In genomic region chr2:166433655-166434333, GRCm38 (mm10) we compare ENCODE assay signal across 8 mouse cellular contexts.
DNase-seq lines count a peak whose midpoint lies in the region; ATAC-seq and TF ChIP-seq lines count a peak whose summit lies in the region.

No protein-coding gene starts in this region.

- no peaks in the 10 kb centered on the region for H3K27me3 ChIP-seq in midbrain, postnatal 0 days (ENCODE audit: insufficient read depth, low read length)

- H3K27ac ChIP-seq in midbrain, postnatal 0 days (ENCODE audit: low read depth, low read length), result 0 out of 2 replicates have a peak overlapping the region, but pooled peaks have one; percentile 4

- H3K4me2 ChIP-seq in midbrain, postnatal 0 days (ENCODE audit: low read depth, low read length, poor library complexity, severe bottlenecking), result no peak overlapping the region

- TF ChIP-seq CTCF in midbrain, postnatal 0 days (IDR thresholded peaks at IDR 0.05), result no peak

- 41% methylated on average over 15 of the region's 15 CpGs for WGBS in midbrain, postnatal 0 days

- no peak overlapping the region for H3K9ac ChIP-seq in midbrain, postnatal 0 days (replicated peaks; ENCODE audit: low read length, poor library complexity, severe bottlenecking)

- H3K9me3 ChIP-seq in midbrain, postnatal 0 days (ENCODE audit: low read length), result no peaks in the 10 kb centered on the region

- H3K4me1 ChIP-seq in midbrain, postnatal 0 days (ENCODE audit: insufficient read depth, low read length), result peaks cover 5% of the 10 kb centered on the region; the same call in 1 of the 2 replicates

- DNase-seq in kidney, postnatal 4 days, result peak; percentile 41 to 59
- DNase-seq in kidney, adult 9 months, result no peak
- DNase-seq in cerebellum, postnatal 14 days, result peak; percentile 76 to 82
- peak; percentile 30 to 63 for DNase-seq in gastrocnemius, postnatal 4 days (ENCODE audit: low spot score in 2 of 2)
- peak; percentile 65 for DNase-seq in left cerebral cortex, adult 11 months (ENCODE audit: low spot score)
- peak; percentile 83 for DNase-seq in midbrain, postnatal 0 days (ENCODE audit: low spot score)
- DNase-seq in yolk sac, embryonic 10.5 days (ENCODE audit: low spot score), result peak; percentile 54
- DNase-seq in thymus, postnatal 25 days, result no peak

- H3K36me3 ChIP-seq in midbrain, postnatal 0 days (ENCODE audit: insufficient read depth, low read length), result no peaks in the 10 kb centered on the region

- ATAC-seq in midbrain, postnatal 0 days (ENCODE audit: low FRiP score), result 0 out of 2 replicates have a peak, but pooled peaks have one; percentile 58

- H3K4me3 ChIP-seq in midbrain, postnatal 0 days (ENCODE audit: low read depth, low read length), result no peak overlapping the region

Comparison
In these comparisons a context has a peak if more than half of its experiments do, and no peak if none do; other contexts are left out.
1. DNase-seq: peak in kidney, postnatal 4 days (2 of 2), cerebellum, postnatal 14 days (2 of 2), gastrocnemius, postnatal 4 days (2 of 2), left cerebral cortex, adult 11 months (single experiment), midbrain, postnatal 0 days (single experiment) and yolk sac, embryonic 10.5 days (single experiment); none in kidney, adult 9 months (single experiment) and thymus, postnatal 25 days (single experiment).